Mouse (Mus musculus): ENCODE data around the gene Cfl2. TPM values are rescaled to one million over a fixed set of nuclear protein-coding genes. Genes with fewer than 3 reads are reported as not detected.

The Cfl2 gene
- polyA plus RNA-seq, 1 experiment from 2014 or later: 268 TPM

DNA sequence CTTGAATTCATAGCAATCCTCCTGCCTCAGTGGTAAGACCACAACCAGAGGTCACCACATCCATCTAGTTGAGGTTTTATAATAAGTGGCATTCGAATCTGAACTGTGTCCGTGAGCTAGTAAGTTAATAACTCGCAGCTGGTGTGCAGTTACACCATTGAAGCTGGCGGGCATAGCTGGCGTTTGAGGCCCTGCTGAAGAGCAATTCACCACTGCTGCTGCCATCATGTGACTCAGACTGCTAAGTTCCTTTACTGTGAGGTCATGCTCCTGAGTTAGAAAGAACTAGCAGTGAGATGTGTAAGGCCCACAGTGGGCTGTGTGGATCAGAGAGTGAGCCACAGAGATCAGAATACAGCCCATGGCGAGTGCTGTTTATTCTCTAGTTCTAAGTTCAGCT, 12.0 kb upstream of the Cfl2 start:
- no peak overlapping the region for H3K9ac ChIP-seq (ENCODE audit: low read depth, low read length)
- no peaks in the 10 kb centered on the region for H3K27me3 ChIP-seq (ENCODE audit: control insufficient read depth, insufficient read depth, low read length)
- H3K36me3 ChIP-seq (ENCODE audit: control insufficient read depth, insufficient read depth, low read length): no peaks in the 10 kb centered on the region
- ATAC-seq (ENCODE audit: low FRiP score) (no peak), DNase-seq (ENCODE audit: low spot score) (no peak)
- no peak overlapping the region for H3K27ac ChIP-seq (ENCODE audit: low read depth, low read length)
- 85% methylated on average over 6 of the region's 6 CpGs for WGBS
- no peaks in the 10 kb centered on the region for H3K4me1 ChIP-seq (replicated peaks; ENCODE audit: control insufficient read depth, insufficient read depth, low read length)
- no peak overlapping the region for H3K4me3 ChIP-seq (ENCODE audit: low read depth, low read length)
- H3K9me3 ChIP-seq (ENCODE audit: control insufficient read depth, low read length): no peaks in the 10 kb centered on the region
- no peak overlapping the region for H3K4me2 ChIP-seq (replicated peaks; ENCODE audit: low read depth, low read length)

DNA sequence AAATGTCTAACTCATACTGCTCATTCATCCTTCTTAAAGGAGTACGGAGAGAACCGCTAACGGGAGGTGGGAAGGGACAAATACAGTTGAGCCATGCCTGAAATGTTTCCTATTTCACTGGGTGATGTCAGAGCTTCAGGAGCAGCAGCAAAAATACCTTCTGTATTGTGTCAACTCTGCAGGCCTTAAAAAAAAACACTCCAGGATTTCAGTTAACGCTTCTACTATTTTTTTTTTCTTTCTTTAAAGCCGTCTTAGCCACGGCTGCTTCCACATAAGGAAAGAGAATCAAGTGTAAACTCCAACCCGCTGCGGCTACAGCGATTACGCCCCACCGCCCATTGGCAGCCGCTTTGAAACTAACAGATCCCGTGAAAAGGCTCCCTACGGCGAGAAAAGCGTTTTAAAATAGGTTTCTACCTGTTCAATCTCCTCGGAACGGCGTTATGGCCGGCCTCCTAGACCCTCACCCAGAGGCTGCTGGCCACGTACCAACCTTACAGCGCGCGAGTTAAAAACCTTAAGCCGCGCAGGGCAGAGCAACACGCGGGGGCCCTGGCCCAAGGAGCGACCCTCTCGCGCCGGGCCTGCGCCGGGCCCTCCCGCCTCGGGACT, 579 bp downstream of the Cfl2 start:
- H3K4me3 ChIP-seq (ENCODE audit: low read depth, low read length): peak overlapping the region; percentile 95
- ATAC-seq (ENCODE audit: low FRiP score) (no peak), DNase-seq (ENCODE audit: low spot score) (peak; percentile 47)
- peak overlapping the region; percentile 98 for H3K27ac ChIP-seq (ENCODE audit: low read depth, low read length)
- H3K36me3 ChIP-seq (ENCODE audit: control insufficient read depth, insufficient read depth, low read length): no peaks in the 10 kb centered on the region
- no peaks in the 10 kb centered on the region for H3K27me3 ChIP-seq (ENCODE audit: control insufficient read depth, insufficient read depth, low read length)
- H3K9me3 ChIP-seq (ENCODE audit: control insufficient read depth, low read length): no peaks in the 10 kb centered on the region
- 0 out of 2 replicates have a peak, but pooled peaks cover 2% of the 10 kb centered on the region for H3K4me1 ChIP-seq (replicated peaks; ENCODE audit: control insufficient read depth, insufficient read depth, low read length)
- H3K9ac ChIP-seq (ENCODE audit: low read depth, low read length): peak overlapping the region; percentile 98
- H3K4me2 ChIP-seq (replicated peaks; ENCODE audit: low read depth, low read length): peak overlapping the region; percentile 58
- WGBS: under 1% methylated on average over 29 of the region's 36 CpGs

DNA sequence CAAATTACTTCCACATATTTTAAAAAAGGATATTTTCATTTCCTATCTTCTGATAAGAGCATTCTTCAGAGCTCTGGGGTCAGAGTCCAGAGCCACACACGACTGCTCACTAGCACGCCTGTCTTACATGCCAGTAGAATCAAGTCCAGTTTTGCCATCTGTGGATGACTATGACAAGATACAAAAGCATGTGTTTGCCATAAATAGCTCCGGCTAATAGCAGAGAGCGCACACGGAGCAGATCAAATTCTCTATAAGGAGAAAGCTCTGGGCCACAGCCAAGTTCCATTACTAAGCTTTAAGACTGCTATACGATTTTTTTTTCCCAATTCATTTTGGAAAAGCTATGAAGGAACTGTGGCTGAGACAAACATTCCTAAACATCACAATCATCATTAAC, 3.1 kb downstream of the Cfl2 start:
- no peaks in the 10 kb centered on the region for H3K9me3 ChIP-seq (ENCODE audit: control insufficient read depth, low read length)
- no peak for ATAC-seq (ENCODE audit: low FRiP score)
- 86% methylated on average over 6 of the region's 6 CpGs for WGBS
- no peak overlapping the region for H3K4me2 ChIP-seq (replicated peaks; ENCODE audit: low read depth, low read length)
- H3K36me3 ChIP-seq (ENCODE audit: control insufficient read depth, insufficient read depth, low read length): no peaks in the 10 kb centered on the region; the same call in 1 of the 2 replicates
- H3K4me3 ChIP-seq (ENCODE audit: low read depth, low read length): no peak overlapping the region
- H3K27ac ChIP-seq (ENCODE audit: low read depth, low read length): no peak overlapping the region
- 0 out of 2 replicates have a peak, but pooled peaks cover 2% of the 10 kb centered on the region for H3K4me1 ChIP-seq (replicated peaks; ENCODE audit: control insufficient read depth, insufficient read depth, low read length)
- no peaks in the 10 kb centered on the region for H3K27me3 ChIP-seq (ENCODE audit: control insufficient read depth, insufficient read depth, low read length)
- H3K9ac ChIP-seq (ENCODE audit: low read depth, low read length): no peak overlapping the region
- no peak for DNase-seq (ENCODE audit: low spot score)

DNA sequence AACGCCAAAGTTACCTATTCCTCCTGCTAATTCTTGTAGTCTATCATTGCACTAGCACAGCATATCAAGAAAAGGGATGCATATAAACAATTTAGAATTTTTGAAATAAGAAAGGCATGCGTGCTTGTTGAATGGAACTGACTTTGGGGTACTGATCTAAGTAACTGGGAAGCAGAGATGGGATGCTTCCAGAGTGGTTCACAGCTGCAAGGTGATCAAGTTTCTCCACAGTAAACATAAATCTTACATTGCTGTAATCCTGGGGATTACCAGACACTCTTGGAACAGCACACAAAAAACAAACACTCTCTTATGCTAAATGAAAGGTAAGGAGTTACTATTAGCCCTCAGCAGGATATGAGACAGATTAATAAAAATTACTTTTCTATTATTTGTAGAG, 12.1 kb downstream of the Cfl2 start:
- Histone ChIP-seq H3K27ac (ENCODE audit: low read depth, low read length) (no peak overlapping the region), H3K36me3 (ENCODE audit: control insufficient read depth, insufficient read depth, low read length) (no peaks in the 10 kb centered on the region; the same call in 1 of the 2 replicates), H3K4me1 (replicated peaks; ENCODE audit: control insufficient read depth, insufficient read depth, low read length) (no peaks in the 10 kb centered on the region), H3K4me3 (ENCODE audit: low read depth, low read length) (no peak overlapping the region), H3K9me3 (ENCODE audit: control insufficient read depth, low read length) (no peaks in the 10 kb centered on the region), H3K4me2 (replicated peaks; ENCODE audit: low read depth, low read length) (no peak overlapping the region), H3K27me3 (ENCODE audit: control insufficient read depth, insufficient read depth, low read length) (no peaks in the 10 kb centered on the region), H3K9ac (ENCODE audit: low read depth, low read length) (no peak overlapping the region)
- DNase-seq (ENCODE audit: low spot score): no peak
- ATAC-seq (ENCODE audit: low FRiP score): no peak
- 82% methylated on average over 2 of the region's 2 CpGs for WGBS

DNA sequence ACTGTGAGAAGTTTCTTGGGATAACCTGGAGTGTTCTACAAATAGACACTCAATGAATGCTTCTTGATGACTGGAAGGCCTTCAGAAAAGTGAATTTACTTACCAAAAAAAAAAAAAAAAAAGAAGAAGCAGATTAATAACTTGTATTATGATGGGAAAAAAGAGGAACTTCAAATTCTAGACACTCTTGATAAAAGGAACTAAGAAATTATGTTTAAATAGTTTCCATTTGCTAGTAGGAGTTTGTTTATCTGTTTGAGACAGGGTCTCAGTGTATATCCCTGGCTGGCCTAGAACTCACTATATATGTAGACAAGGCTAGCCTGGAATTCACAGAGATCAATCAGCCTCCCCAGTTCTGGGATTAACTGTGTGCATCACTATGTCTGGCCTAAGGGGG, 18.3 kb downstream of the Cfl2 start:
- H3K27ac ChIP-seq (ENCODE audit: low read depth, low read length): no peak overlapping the region
- ATAC-seq (ENCODE audit: low FRiP score): no peak
- no peaks in the 10 kb centered on the region for H3K4me1 ChIP-seq (replicated peaks; ENCODE audit: control insufficient read depth, insufficient read depth, low read length)
- no peaks in the 10 kb centered on the region for H3K36me3 ChIP-seq (ENCODE audit: control insufficient read depth, insufficient read depth, low read length)
- H3K9ac ChIP-seq (ENCODE audit: low read depth, low read length): no peak overlapping the region
- no peak overlapping the region for H3K4me3 ChIP-seq (ENCODE audit: low read depth, low read length)
- DNase-seq (ENCODE audit: low spot score): no peak
- no peaks in the 10 kb centered on the region for H3K27me3 ChIP-seq (ENCODE audit: control insufficient read depth, insufficient read depth, low read length)
- H3K4me2 ChIP-seq (replicated peaks; ENCODE audit: low read depth, low read length): no peak overlapping the region
- H3K9me3 ChIP-seq (ENCODE audit: control insufficient read depth, low read length): no peaks in the 10 kb centered on the region

DNA sequence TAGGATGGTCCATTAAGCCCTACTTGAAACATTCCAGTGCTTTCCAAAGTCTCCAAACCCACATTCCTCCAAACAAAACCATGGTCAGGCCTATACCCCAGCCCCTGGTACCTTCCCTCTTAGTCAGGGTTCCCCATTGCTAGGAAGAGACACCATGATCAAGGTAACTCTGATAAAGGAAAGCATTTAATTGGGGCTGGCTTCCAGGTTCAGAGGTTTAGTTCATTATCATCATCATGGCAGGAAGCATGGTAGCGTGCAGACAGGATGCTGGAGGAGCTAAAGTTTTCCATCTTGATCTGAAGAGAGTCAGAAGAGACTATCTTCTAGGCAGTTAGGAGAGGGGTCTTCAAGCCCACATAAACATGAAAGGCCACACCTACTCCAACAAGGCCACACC, 21.1 kb downstream of the Cfl2 start:
- Histone ChIP-seq H3K4me3 (ENCODE audit: low read depth, low read length) (no peak overlapping the region), H3K27ac (ENCODE audit: low read depth, low read length) (no peak overlapping the region), H3K27me3 (ENCODE audit: control insufficient read depth, insufficient read depth, low read length) (no peaks in the 10 kb centered on the region), H3K36me3 (ENCODE audit: control insufficient read depth, insufficient read depth, low read length) (no peaks in the 10 kb centered on the region), H3K4me1 (replicated peaks; ENCODE audit: control insufficient read depth, insufficient read depth, low read length) (no peaks in the 10 kb centered on the region), H3K4me2 (replicated peaks; ENCODE audit: low read depth, low read length) (no peak overlapping the region), H3K9me3 (ENCODE audit: control insufficient read depth, low read length) (no peaks in the 10 kb centered on the region), H3K9ac (ENCODE audit: low read depth, low read length) (no peak overlapping the region)
- DNase-seq (ENCODE audit: low spot score) (no peak), ATAC-seq (ENCODE audit: low FRiP score) (no peak)
- 86% methylated on average over 1 of the region's 1 CpGs for WGBS

DNA sequence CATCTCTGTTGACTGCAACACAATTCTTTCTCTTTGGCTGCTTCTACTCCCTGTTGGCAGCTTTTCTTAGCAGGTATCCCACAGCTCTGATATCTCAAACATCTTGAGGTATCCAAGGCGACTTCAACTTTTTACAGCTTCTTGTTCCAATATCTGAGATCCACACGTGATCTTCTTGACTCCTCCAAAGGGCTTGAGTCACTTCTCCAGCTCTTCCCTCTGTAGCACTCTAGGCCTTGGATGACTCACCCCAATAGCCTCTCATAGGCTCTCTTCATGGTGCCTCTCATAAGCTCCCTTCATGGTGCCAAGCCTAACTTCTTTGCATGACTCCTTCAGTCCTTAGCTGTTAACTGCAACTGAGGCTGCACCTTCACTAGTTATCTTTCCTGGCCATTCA, 22.9 kb downstream of the Cfl2 start:
- WGBS: 91% methylated on average over 2 of the region's 2 CpGs

DNA sequence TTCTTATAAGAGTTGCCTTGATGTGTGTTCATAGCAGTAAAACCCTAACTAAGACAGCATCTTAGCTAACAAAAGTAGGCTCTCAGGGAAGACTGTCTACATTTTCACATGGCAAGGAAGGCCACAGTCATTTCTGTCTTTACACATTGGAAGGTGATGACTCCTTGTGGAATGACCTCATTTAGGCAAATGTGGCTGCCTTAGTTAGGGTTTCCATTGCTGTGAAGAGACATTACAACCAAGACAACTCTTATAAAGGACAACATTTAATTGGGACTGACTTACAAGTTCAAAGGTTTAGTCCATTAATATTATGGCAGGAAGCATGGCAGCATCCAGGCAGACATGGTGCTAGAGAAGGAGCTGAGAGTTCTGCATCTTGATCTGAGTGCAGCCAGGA, 23.7 kb downstream of the Cfl2 start:
- H3K9ac ChIP-seq (ENCODE audit: low read depth, low read length): no peak overlapping the region
- ATAC-seq (ENCODE audit: low FRiP score) (no peak), DNase-seq (ENCODE audit: low spot score) (no peak)
- no peak overlapping the region for H3K27ac ChIP-seq (ENCODE audit: low read depth, low read length)
- H3K4me1 ChIP-seq (replicated peaks; ENCODE audit: control insufficient read depth, insufficient read depth, low read length): no peaks in the 10 kb centered on the region
- H3K27me3 ChIP-seq (ENCODE audit: control insufficient read depth, insufficient read depth, low read length): no peaks in the 10 kb centered on the region
- no peak overlapping the region for H3K4me3 ChIP-seq (ENCODE audit: low read depth, low read length)
- H3K36me3 ChIP-seq (ENCODE audit: control insufficient read depth, insufficient read depth, low read length): no peaks in the 10 kb centered on the region
- H3K9me3 ChIP-seq (ENCODE audit: control insufficient read depth, low read length): no peaks in the 10 kb centered on the region
- no peak overlapping the region for H3K4me2 ChIP-seq (replicated peaks; ENCODE audit: low read depth, low read length)

More for the DNA sequence above, 22.9 kb downstream of the Cfl2 start:
- Histone ChIP-seq H3K4me2 (replicated peaks; ENCODE audit: low read depth, low read length) (no peak overlapping the region), H3K9ac (ENCODE audit: low read depth, low read length) (no peak overlapping the region), H3K27me3 (ENCODE audit: control insufficient read depth, insufficient read depth, low read length) (no peaks in the 10 kb centered on the region), H3K4me3 (ENCODE audit: low read depth, low read length) (no peak overlapping the region), H3K4me1 (replicated peaks; ENCODE audit: control insufficient read depth, insufficient read depth, low read length) (no peaks in the 10 kb centered on the region), H3K9me3 (ENCODE audit: control insufficient read depth, low read length) (no peaks in the 10 kb centered on the region), H3K36me3 (ENCODE audit: control insufficient read depth, insufficient read depth, low read length) (no peaks in the 10 kb centered on the region), H3K27ac (ENCODE audit: low read depth, low read length) (no peak overlapping the region)
- no peak for ATAC-seq (ENCODE audit: low FRiP score)
- no peak for DNase-seq (ENCODE audit: low spot score)

DNA sequence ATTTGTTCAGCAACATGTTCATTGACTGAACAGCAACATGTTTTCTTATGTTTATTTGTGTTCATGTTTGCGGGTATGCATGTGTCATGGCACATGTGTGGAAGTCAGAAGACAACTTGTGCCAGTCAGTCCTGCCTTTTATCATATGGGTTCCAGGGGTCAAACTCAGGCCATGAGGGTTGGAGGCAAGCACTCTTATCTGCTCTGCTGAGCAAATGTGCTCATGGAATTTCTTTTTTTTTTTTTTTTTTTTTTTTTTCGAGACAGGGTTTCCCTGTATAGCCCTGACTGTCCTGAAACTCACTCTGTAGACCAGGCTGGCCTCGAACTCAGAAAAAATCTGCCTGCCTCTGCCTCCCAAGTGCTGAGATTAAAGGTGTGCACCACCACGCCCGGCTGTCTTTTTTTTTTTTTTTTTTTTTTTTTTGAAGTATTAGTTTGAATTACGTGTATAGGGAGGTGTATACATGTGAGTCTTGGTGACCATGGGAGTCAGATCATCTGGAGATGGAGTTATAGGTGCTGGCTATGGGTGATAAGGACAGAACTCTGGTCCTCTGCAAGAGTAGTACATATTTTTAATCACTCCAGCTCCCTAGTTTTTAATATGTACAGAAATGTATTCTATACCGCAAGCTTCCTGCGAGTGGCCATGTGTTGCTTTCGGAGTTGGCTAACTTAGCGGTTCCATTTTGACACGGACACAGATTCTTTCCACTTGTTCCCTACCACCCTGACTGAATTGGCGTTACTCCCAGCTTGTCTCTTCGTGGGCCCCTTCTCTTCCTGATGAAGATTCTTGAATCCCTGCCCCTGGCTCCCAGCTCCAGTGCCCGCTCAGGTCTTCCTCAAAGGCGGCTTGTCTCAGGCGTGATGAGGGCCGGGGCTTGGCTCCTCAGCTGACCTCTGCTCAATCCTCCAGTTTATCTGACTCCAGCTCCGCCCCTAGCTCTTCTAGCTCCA, 26.8 kb downstream of the Cfl2 start:
- 87% methylated on average over 17 of the region's 18 CpGs for WGBS
- H3K9me3 ChIP-seq (ENCODE audit: control insufficient read depth, low read length): no peaks in the 10 kb centered on the region
- H3K9ac ChIP-seq (ENCODE audit: low read depth, low read length): no peak overlapping the region
- H3K4me3 ChIP-seq (ENCODE audit: low read depth, low read length): no peak overlapping the region
- no peaks in the 10 kb centered on the region for H3K27me3 ChIP-seq (ENCODE audit: control insufficient read depth, insufficient read depth, low read length)
- H3K4me1 ChIP-seq (replicated peaks; ENCODE audit: control insufficient read depth, insufficient read depth, low read length): no peaks in the 10 kb centered on the region
- no peak overlapping the region for H3K4me2 ChIP-seq (replicated peaks; ENCODE audit: low read depth, low read length)
- no peak overlapping the region for H3K27ac ChIP-seq (ENCODE audit: low read depth, low read length)
- DNase-seq (ENCODE audit: low spot score) (no peak), ATAC-seq (ENCODE audit: low FRiP score) (no peak)
- H3K36me3 ChIP-seq (ENCODE audit: control insufficient read depth, insufficient read depth, low read length): no peaks in the 10 kb centered on the region

Data from hindbrain, embryonic 11.5 days (tissue).